8 mouse cellular contexts compared by ENCODE assay signal in genomic region chr4:130292271-130292670, GRCm38 (mm10). TPM values are rescaled to one million over a fixed set of nuclear protein-coding genes. Genes with fewer than 3 reads are reported as not detected.
DNase-seq lines count a peak whose midpoint lies in the region; ATAC-seq and TF ChIP-seq lines count a peak whose summit lies in the region.

No protein-coding gene starts in this region.

- H3K4me3 ChIP-seq in ES-E14 (ENCODE audit: insufficient read depth in 1 of 2, low read depth in 1 of 2, low read length in 2 of 2, poor library complexity in 1 of 2, severe bottlenecking in 1 of 2) = no peak overlapping the region

- in situ Hi-C loops in ES-E14 (cut with MboI; ENCODE audit: low sequenced_read_pairs in 2 of 2, unreplicated experiment in 2 of 2) = no loop called here

- no peak for TF ChIP-seq POLR2A in brain, embryonic 14.5 days (IDR thresholded peaks at IDR 0.05; ENCODE audit: borderline replicate concordance, extremely low read depth, insufficient read depth, insufficient read length, poor library complexity, severe bottlenecking)

- no peak overlapping the region for H3K9ac ChIP-seq in ES-E14 (ENCODE audit: insufficient read depth, low read depth, low read length, poor library complexity, severe bottlenecking)

- intact Hi-C loops in heart, postnatal 36 days (cut with DNase I) = loop anchor here (1.0 kb wide), 2 partner anchors 28 to 93 kb away; no protein-coding TSS in a partner anchor

- H3K9me3 ChIP-seq in ES-E14 (ENCODE audit: control insufficient read depth, insufficient read depth, low read depth, low read length) = no peaks in the 10 kb centered on the region

- no peak overlapping the region for H3K27ac ChIP-seq in ES-E14 (ENCODE audit: insufficient read depth, low read depth, low read length, poor library complexity, severe bottlenecking)

- no peaks in the 10 kb centered on the region for H3K36me3 ChIP-seq in ES-E14 (ENCODE audit: control insufficient read depth, insufficient read depth, low read length, poor library complexity, severe bottlenecking)

- DNase-seq in ES-E14 (ENCODE audit: low read depth, low spot score) = peak; percentile 86
- DNase-seq in brain, embryonic 14.5 days (ENCODE audit: low read depth) = peak; percentile 87
- peak; percentile 75 to 82 for DNase-seq in heart, postnatal 36 days
- peak; percentile 65 for DNase-seq in layer of hippocampus, adult 9-10 months (ENCODE audit: low spot score)
- peak; percentile 75 for DNase-seq in lung, postnatal 10 days
- peak; percentile 74 for DNase-seq in retina, postnatal 7 days (ENCODE audit: low read depth, low spot score)
- peak; percentile 82 for DNase-seq in urinary bladder, postnatal 14 days (ENCODE audit: low spot score)

- ATAC-seq in erythroid progenitor cell, adult 5-6 weeks (replicated peaks; ENCODE audit: low FRiP score, poor library complexity, severe bottlenecking) = peak; percentile 36; the same call in 1 of the 2 replicates

- TF ChIP-seq CTCF in brain, embryonic 14.5 days (IDR thresholded peaks at IDR 0.05; ENCODE audit: borderline replicate concordance, extremely low read depth, insufficient read depth, insufficient read length) = peak; percentile 96

- H3K4me1 ChIP-seq in ES-E14 (ENCODE audit: control insufficient read depth in 2 of 2, insufficient read depth in 2 of 2, low read length in 2 of 2, poor library complexity in 1 of 2) = peaks cover 0 to 4% of the 10 kb centered on the region in 2 experiments; a peak in 1 of 4 replicates

TF ChIP-seq in ES-E14, 5 proteins besides CTCF, POLR2A, EP300 and RAD21:
- TF ChIP-seq HCFC1 (IDR thresholded peaks at IDR 0.05; ENCODE audit: borderline replicate concordance, insufficient read depth, low read length) (no peak), MAFK (IDR thresholded peaks at IDR 0.05; ENCODE audit: insufficient read depth, low read depth, low read length) (no peak), ZC3H11A (IDR thresholded peaks at IDR 0.05; ENCODE audit: borderline replicate concordance, low read depth, low read length) (peak; percentile 66; the same call in 1 of the 2 replicates)

RNA-seq across cellular contexts. Expression of gene Serinc2, which starts 13.3 kb away (rescaled TPM):
- total RNA-seq in ES-E14 (2012; rRNA removed) = 4.6 and 8.0 TPM in 2 replicates
- 72.2 and 126 TPM in 2 replicates for polyA plus RNA-seq in brain, embryonic 14.5 days (2012; rRNA removed)
- total RNA-seq in erythroid progenitor cell, adult 5-6 weeks (2015; ENCODE audit: low replicate concordance) = not detected in 2 replicates
- not detected in 2 replicates for total RNA-seq in erythroid progenitor cell, adult 5-6 weeks (2017; ENCODE audit: low replicate concordance)
- 1 to 10 TPM; 2.1 to 2.5 TPM for total RNA-seq in heart, postnatal 36 days (2021)

RNA-seq across cellular contexts. Expression of gene Fabp3, which starts 16.1 kb away (rescaled TPM):
- total RNA-seq in ES-E14 (2012; rRNA removed) = 97.5 and 145 TPM in 2 replicates
- 105 and 126 TPM in 2 replicates for polyA plus RNA-seq in brain, embryonic 14.5 days (2012; rRNA removed)
- total RNA-seq in erythroid progenitor cell, adult 5-6 weeks (2015; ENCODE audit: low replicate concordance) = not detected in 2 replicates
- not detected in 2 replicates for total RNA-seq in erythroid progenitor cell, adult 5-6 weeks (2017; ENCODE audit: low replicate concordance)
- 1,000 to 10,000 TPM; 6,013 to 6,518 TPM for total RNA-seq in heart, postnatal 36 days (2021)

RNA-seq across cellular contexts. Expression of gene Gm10570, which starts 16.2 kb away (rescaled TPM):
- 0.49 TPM in 1 of 2 replicates, not detected in the other for total RNA-seq in ES-E14 (2012; rRNA removed)
- polyA plus RNA-seq in brain, embryonic 14.5 days (2012; rRNA removed) = 0.54 and 0.78 TPM in 2 replicates
- total RNA-seq in erythroid progenitor cell, adult 5-6 weeks (2015; ENCODE audit: low replicate concordance) = not detected in 2 replicates
- total RNA-seq in erythroid progenitor cell, adult 5-6 weeks (2017; ENCODE audit: low replicate concordance) = not detected in 2 replicates
- under 1 TPM; 0.57 to 0.89 TPM for total RNA-seq in heart, postnatal 36 days (2021)

Comparison
In these comparisons a context has a peak if more than half of its experiments do, and no peak if none do; other contexts are left out.
1. RNA of gene Fabp3, which starts 16.1 kb away (total RNA-seq): 6,013 to 6,518 TPM in heart, postnatal 36 days and 97.5 to 145 TPM in ES-E14; not detected in erythroid progenitor cell, adult 5-6 weeks; every median in the first group is over 10 times any median in the second.
2. Peak in every context shown above with its lines, with median percentiles within 50 percentile points of each other: DNase-seq.